10 mouse cellular contexts compared by ENCODE assay signal in the genomic region with DNA sequence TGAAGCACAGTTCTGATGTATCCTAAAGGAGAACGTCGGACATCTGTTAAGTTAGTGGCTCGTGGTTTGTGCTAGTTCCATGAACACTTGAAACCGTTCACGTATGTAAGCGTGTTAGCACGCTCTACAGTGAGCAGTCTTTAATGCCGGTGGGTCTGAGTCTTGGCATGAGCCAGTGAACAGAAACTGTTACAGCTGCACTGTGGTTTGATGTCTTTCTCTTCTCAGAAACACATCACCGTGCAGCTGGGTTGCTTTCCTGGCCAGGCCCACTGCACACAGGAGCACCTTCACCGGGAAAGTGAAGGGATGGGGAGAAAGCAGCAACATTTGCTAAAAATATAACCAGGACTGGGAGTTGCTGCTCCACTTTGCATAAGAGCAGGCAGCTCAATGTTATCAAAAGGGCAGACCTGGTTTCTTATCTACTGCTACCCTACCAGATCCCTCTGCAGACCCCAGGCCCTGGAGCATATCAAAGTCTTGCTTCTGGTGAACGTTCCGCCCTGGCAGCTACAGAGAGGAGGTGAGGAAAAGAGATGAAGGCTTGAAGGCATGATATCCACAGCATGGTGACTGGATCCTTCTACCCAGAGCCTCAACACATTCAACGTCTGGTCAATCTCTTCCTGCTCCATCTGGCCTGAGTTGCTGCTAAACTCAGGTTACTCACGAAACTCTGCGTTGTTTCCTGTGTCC. TPM values are rescaled to one million over a fixed set of nuclear protein-coding genes. Genes with fewer than 3 reads are reported as not detected.
DNase-seq lines count a peak whose midpoint lies in the region; ATAC-seq and TF ChIP-seq lines count a peak whose summit lies in the region.
"Had no signal": no experiment of that assay in that cellular context is flagged by ENCODE, and none has a peak within 500 bp of the region (broad histone marks: within the 10 kb centered on the region; RNA-seq: fewer than 3 reads in every experiment).

No protein-coding gene starts in this region.

- no peak overlapping the region for H3K4me3 ChIP-seq in heart, embryonic 10.5 days
- H3K4me3 ChIP-seq in layer of hippocampus, adult 2 months, result no peak overlapping the region
- no peak overlapping the region for H3K4me3 ChIP-seq in heart, embryonic 15.5 days
- no peak overlapping the region for H3K4me3 ChIP-seq in neural tube, embryonic 15.5 days (replicated peaks)
- H3K4me3 ChIP-seq: gastrocnemius, adult 2 months; liver, embryonic 15.5 days had no signal

- DNase-seq in heart, embryonic 10.5 days (ENCODE audit: low spot score), result peak; percentile 79
- no peak for DNase-seq in heart, postnatal 36 days
- no peak for DNase-seq in layer of hippocampus, adult 2 months (ENCODE audit: low spot score in 2 of 2)
- DNase-seq in layer of hippocampus, adult 11-12 months (ENCODE audit: low spot score), result no peak
- DNase-seq in natural killer cell, adult 2 months (ENCODE audit: low spot score in 2 of 2), result no peak
- no peak for DNase-seq in layer of hippocampus, adult 9-11 months
- DNase-seq: gastrocnemius, adult 2 months had no signal

- 47% methylated on average over 15 of the region's 15 CpGs for WGBS in heart, embryonic 10.5 days
- 41% methylated on average over 15 of the region's 15 CpGs for whole genome bisulfite sequencing in heart, embryonic 15.5 days
- 75% methylated on average over 15 of the region's 15 CpGs for WGBS in neural tube, embryonic 15.5 days

- H3K4me2 ChIP-seq in heart, embryonic 15.5 days, result peak overlapping the region; percentile 26
- H3K4me2 ChIP-seq in neural tube, embryonic 15.5 days, result no peak overlapping the region
- H3K4me2 ChIP-seq: liver, embryonic 15.5 days had no signal

- intact Hi-C loops in heart, postnatal 36 days (cut with DNase I), result no loop called here

- no peaks in the 10 kb centered on the region for H3K9me3 ChIP-seq in heart, embryonic 10.5 days
- no peaks in the 10 kb centered on the region for H3K9me3 ChIP-seq in heart, embryonic 15.5 days (replicated peaks)
- H3K9me3 ChIP-seq in neural tube, embryonic 15.5 days (replicated peaks), result no peaks in the 10 kb centered on the region
- H3K9me3 ChIP-seq: liver, embryonic 15.5 days had no signal

- H3K4me1 ChIP-seq in heart, embryonic 10.5 days, result peaks cover 39% of the 10 kb centered on the region
- peaks cover 42% of the 10 kb centered on the region for H3K4me1 ChIP-seq in heart, embryonic 15.5 days (replicated peaks)
- peaks cover 23% of the 10 kb centered on the region for H3K4me1 ChIP-seq in neural tube, embryonic 15.5 days
- H3K4me1 ChIP-seq: liver, embryonic 15.5 days had no signal

- ATAC-seq in heart, embryonic 15.5 days (replicated peaks; ENCODE audit: insufficient number of reproducible peaks, insufficient read depth, low FRiP score, low read depth), result peak; percentile 50
- ATAC-seq in neural tube, embryonic 15.5 days (ENCODE audit: low FRiP score), result 0 out of 2 replicates have a peak, but pooled peaks have one; percentile 50

- no peaks in the 10 kb centered on the region for H3K36me3 ChIP-seq in heart, embryonic 10.5 days
- no peaks in the 10 kb centered on the region for H3K36me3 ChIP-seq in heart, embryonic 15.5 days
- H3K36me3 ChIP-seq in neural tube, embryonic 15.5 days, result no peaks in the 10 kb centered on the region
- H3K36me3 ChIP-seq: liver, embryonic 15.5 days had no signal

- no peak overlapping the region for H3K9ac ChIP-seq in heart, embryonic 15.5 days
- no peak overlapping the region for H3K9ac ChIP-seq in neural tube, embryonic 15.5 days (replicated peaks)
- H3K9ac ChIP-seq: liver, embryonic 15.5 days had no signal

- H3K27ac ChIP-seq in heart, embryonic 10.5 days, result peak overlapping the region; percentile 59
- H3K27ac ChIP-seq in layer of hippocampus, adult 2 months, result peak overlapping the region; percentile 77
- H3K27ac ChIP-seq in heart, embryonic 15.5 days, result peak overlapping the region; percentile 83
- H3K27ac ChIP-seq in neural tube, embryonic 15.5 days (replicated peaks), result no peak overlapping the region
- H3K27ac ChIP-seq: gastrocnemius, adult 2 months; liver, embryonic 15.5 days had no signal

- H3K27me3 ChIP-seq in heart, embryonic 10.5 days (ENCODE audit: insufficient read depth, poor library complexity, severe bottlenecking), result no peaks in the 10 kb centered on the region
- no peaks in the 10 kb centered on the region for H3K27me3 ChIP-seq in heart, embryonic 15.5 days
- no peaks in the 10 kb centered on the region for H3K27me3 ChIP-seq in neural tube, embryonic 15.5 days (replicated peaks)
- H3K27me3 ChIP-seq: liver, embryonic 15.5 days had no signal

- TF ChIP-seq CTCF in layer of hippocampus, adult 2 months (conservative IDR thresholded peaks at IDR 0.05), result no peak

RNA-seq across cellular contexts. Expression of gene Sema5a, which starts 21.7 kb away (rescaled TPM):
- 2.7 and 6.9 TPM in 2 replicates for polyA plus RNA-seq in heart, embryonic 10.5 days (2016; fragmentation: Nextera tagmentation; extraction: Ambion mirVana)
- total RNA-seq in heart, postnatal 36 days (2021), result 10 to 100 TPM in 1 of 2 experiments, 1 to 10 TPM in 1; 9.2 to 12.6 TPM
- total RNA-seq in layer of hippocampus, adult 2 months (2021), result 10 to 100 TPM; 90.1 to 98.1 TPM
- polyA plus RNA-seq in heart, embryonic 15.5 days (2015; fragmentation: Nextera tagmentation; extraction: Ambion mirVana), result 6.5 and 10.2 TPM in 2 replicates
- 12.9 and 14.0 TPM in 2 replicates for polyA plus RNA-seq in neural tube, embryonic 15.5 days (2015; fragmentation: Nextera tagmentation; extraction: Ambion mirVana)
